Mouse (Mus musculus) stomach, postnatal 0 days (tissue): Measurements from ENCODE around the gene Amn1.

ENCODE experiments used
- CTCF ChIP-seq: IDR thresholded peaks from 2 replicates; pipeline ENCODE4 v1.5.1; 2016; ENCODE audit warnings: antibody characterized with exemption, low read depth, mild to moderate bottlenecking, moderate library complexity
- EP300 ChIP-seq: optimal IDR thresholded peaks from 2 replicates; pipeline ENCODE3; 2016; ENCODE audit warnings: antibody characterized with exemption

GRCm38 (mm10) chr6:149189340-149189922 is 919 bp upstream of the Amn1 start:
- TF ChIP-seq CTCF (no peak), EP300 (no peak)
